Mouse (Mus musculus) hindbrain, postnatal 0 days (tissue): Measurements from ENCODE around the gene Rrad. TPM values are rescaled to one million over a fixed set of nuclear protein-coding genes. Genes with fewer than 3 reads are reported as not detected.

Experiments used
- ATAC-seq: fragments of 200-750 bp; cut with Nextera tagmentation; 2 replicates; pipeline ENCODE4 v1.8.0; 2017; ENCODE audit warnings: mild to moderate bottlenecking, moderate TSS enrichment, moderate library complexity
- DNase-seq: peaks from one replicate; pipeline ENCODE4 v3.0.0-alpha.2; 2015; ENCODE audit warnings: low spot score
- H3K27ac ChIP-seq: fragments of 300-500 bp; sonication (generic); 2 replicates; pipeline ENCODE4 v1.5.1; 2014; ENCODE audit warnings: mild to moderate bottlenecking
- H3K27me3 ChIP-seq: fragments of 300-500 bp; sonication (generic); 2 replicates; pipeline ENCODE4 v1.6.1; 2014; ENCODE audit warnings: low read length, mixed read lengths; ENCODE audit not compliant: insufficient read depth
- H3K36me3 ChIP-seq: fragments of 300-500 bp; sonication (generic); 2 replicates; pipeline ENCODE4 v1.6.1; 2014; ENCODE audit warnings: low read length, mixed read lengths; ENCODE audit not compliant: insufficient read depth
- H3K4me1 ChIP-seq: fragments of 300-500 bp; sonication (generic); 2 replicates; pipeline ENCODE4 v1.6.1; 2014; ENCODE audit warnings: antibody characterized with exemption, low read length, mixed read lengths; ENCODE audit not compliant: insufficient read depth
- H3K4me2 ChIP-seq: fragments of 300-500 bp; sonication (generic); 2 replicates; pipeline ENCODE4 v1.6.1; 2014; ENCODE audit warnings: low read depth, mild to moderate bottlenecking, low read length, moderate library complexity, mixed read lengths
- H3K4me3 ChIP-seq: fragments of 300-500 bp; sonication (generic); 2 replicates; pipeline ENCODE4 v1.5.1; 2014; ENCODE audit warnings: low read length
- H3K9ac ChIP-seq: fragments of 300-500 bp; sonication (generic); replicated peaks from 2 replicates; pipeline ENCODE4 v1.6.1; 2014; ENCODE audit warnings: mild to moderate bottlenecking, low read length, moderate library complexity, mixed read lengths
- H3K9me3 ChIP-seq: fragments of 300-500 bp; sonication (generic); 2 replicates; pipeline ENCODE4 v1.6.1; 2016; ENCODE audit warnings: low read length, mixed read lengths
- CTCF ChIP-seq: IDR thresholded peaks from 2 replicates; pipeline ENCODE4 v1.5.1; 2016; ENCODE audit warnings: antibody characterized with exemption, control low read depth, low read depth
- WGBS: fragments of 180-500 bp; shearing (Covaris S2); extraction: QIAGEN DNeasy Blood & Tissue Kit; methylation state at CpG from one replicate; pipeline ENCODE4 v1.1.7; 2014; 5-methylcytosine and 5-hydroxymethylcytosine counted together
- polyA plus RNA-seq: library from polyadenylated mRNA; unstranded; fragments of >200 nt; fragmentation: Nextera tagmentation; extraction: Ambion mirVana; gene quantifications from 2 replicates; pipeline ENCODE4 v1.2.1, GENCODE M21; 2015
- total RNA-seq: library from RNA; depleted of rRNA; stranded (reverse); fragments of >200 nt; gene quantifications from 2 replicates; pipeline ENCODE4 v1.2.3, GENCODE M21; 2014

Gene Rrad
- total and polyA plus RNA-seq, 2 experiments from 2014 or later = 2.7 to 5.1 TPM

- Histone ChIP-seq H3K9ac (no peak overlapping the region), H3K27me3 (no peaks in the 10 kb centered on the region), H3K4me2 (no peak overlapping the region), H3K27ac (no peak overlapping the region), H3K4me1 (peaks cover under 1% of the 10 kb centered on the region; the same call in 1 of the 2 replicates), H3K36me3 (peaks cover 18% of the 10 kb centered on the region), H3K9me3 (no peaks in the 10 kb centered on the region), H3K4me3 (no peak overlapping the region)
- no peak for TF ChIP-seq CTCF
- no peak for ATAC-seq
- no peak for DNase-seq
- WGBS = 88% methylated on average over 21 of the region's 21 CpGs
Observed at GRCm38 (mm10) chr8:104595773-104596536, 35.2 kb downstream of the Rrad start.

- Histone ChIP-seq H3K4me3 (no peak overlapping the region), H3K9ac (no peak overlapping the region), H3K4me2 (no peak overlapping the region), H3K4me1 (peaks cover 4% of the 10 kb centered on the region; the same call in 1 of the 2 replicates), H3K27me3 (no peaks in the 10 kb centered on the region), H3K9me3 (no peaks in the 10 kb centered on the region), H3K27ac (no peak overlapping the region), H3K36me3 (peaks cover 18% of the 10 kb centered on the region)
- WGBS = 95% methylated on average over 19 of the region's 19 CpGs
- DNase-seq (no peak), ATAC-seq (no peak)
- no peak for TF ChIP-seq CTCF
Observed at GRCm38 (mm10) chr8:104594611-104595362, 36.3 kb downstream of the Rrad start.

GRCm38 (mm10) chr8:104593536-104594325 lies 37.4 kb downstream of the Rrad start:
- ATAC-seq = no peak
- Histone ChIP-seq H3K9me3 (no peaks in the 10 kb centered on the region), H3K27ac (no peak overlapping the region), H3K4me3 (no peak overlapping the region), H3K27me3 (no peaks in the 10 kb centered on the region), H3K36me3 (peaks cover 18% of the 10 kb centered on the region), H3K4me2 (no peak overlapping the region), H3K9ac (no peak overlapping the region), H3K4me1 (peaks cover 4% of the 10 kb centered on the region; the same call in 1 of the 2 replicates)
- WGBS = 94% methylated on average over 31 of the region's 31 CpGs
- no peak for TF ChIP-seq CTCF
- no peak for DNase-seq

GRCm38 (mm10) chr8:104592566-104592965 lies 38.6 kb downstream of the Rrad start:
- no peak overlapping the region for H3K9ac ChIP-seq
- peaks cover 18% of the 10 kb centered on the region for H3K36me3 ChIP-seq
- 74% methylated on average over 6 of the region's 6 CpGs for WGBS
- peaks cover 4% of the 10 kb centered on the region; the same call in 1 of the 2 replicates for H3K4me1 ChIP-seq
- no peak for ATAC-seq
- no peak overlapping the region for H3K4me3 ChIP-seq
- no peak for TF ChIP-seq CTCF
- H3K27me3 ChIP-seq = no peaks in the 10 kb centered on the region
- DNase-seq = no peak
- H3K27ac ChIP-seq = no peak overlapping the region
- H3K4me2 ChIP-seq = peak overlapping the region; percentile 65
- H3K9me3 ChIP-seq = no peaks in the 10 kb centered on the region

GRCm38 (mm10) chr8:104591856-104592255 lies 39.3 kb downstream of the Rrad start:
- Histone ChIP-seq H3K9ac (peak overlapping the region; percentile 64), H3K4me3 (peak overlapping the region; percentile 69), H3K27me3 (no peaks in the 10 kb centered on the region), H3K36me3 (peaks cover 18% of the 10 kb centered on the region), H3K4me1 (peaks cover 4% of the 10 kb centered on the region; the same call in 1 of the 2 replicates), H3K4me2 (peak overlapping the region; percentile 65), H3K9me3 (no peaks in the 10 kb centered on the region), H3K27ac (peak overlapping the region; percentile 79; the same call in 1 of the 2 replicates)
- WGBS = 3% methylated on average over 9 of the region's 9 CpGs
- ATAC-seq = no peak; the same call in 1 of the 2 replicates
- TF ChIP-seq CTCF = no peak
- no peak for DNase-seq

- DNase-seq = peak; percentile 95
- Histone ChIP-seq H3K9me3 (no peaks in the 10 kb centered on the region), H3K27ac (peak within 1 kb of the TSS; percentile 79), H3K27me3 (no peaks in the 10 kb centered on the region), H3K4me3 (peak within 1 kb of the TSS; percentile 69), H3K36me3 (peaks cover 18% of the 10 kb centered on the region), H3K4me1 (peaks cover 4% of the 10 kb centered on the region; the same call in 1 of the 2 replicates), H3K9ac (peak within 1 kb of the TSS; percentile 64), H3K4me2 (peak within 1 kb of the TSS; percentile 65)
- WGBS = under 1% methylated on average over 44 of the region's 44 CpGs
- ATAC-seq = peak; percentile 98
- TF ChIP-seq CTCF = no peak
Observed at GRCm38 (mm10) chr8:104591133-104591834, 39.8 kb downstream of the Rrad start, which contains the start of gene Pdp2. TSS of gene Pdp2 (plus strand) at chr8:104591451.
